Mouse (Mus musculus) heart, postnatal 4 days (tissue): ENCODE results near the gene Rasgrp2. TPM values are rescaled to one million over a fixed set of nuclear protein-coding genes. Genes with fewer than 3 reads are reported as not detected.
A peak's percentile ranks its signal among the peaks of the same experiment; 100 is the strongest.

Source experiments
- DNase-seq: peaks from one replicate; pipeline ENCODE4 v3.0.0; 2021
- total RNA-seq, 2 experiments: library from RNA; stranded (reverse); gene quantifications; 2 replicates each; pipeline ENCODE4 v1.2.3; 2021

The Rasgrp2 gene
- total RNA-seq, 2 experiments from 2014 or later = 42.6 to 45.1 TPM

GRCm38 (mm10) chr19:6428501-6429200 lies 29.5 kb downstream of the Rasgrp2 start:
- no peak for DNase-seq

- DNase-seq = no peak
These were observed 43.9 kb downstream of the Rasgrp2 start for GRCm38 (mm10) chr19:6443016-6443415.

DNA sequence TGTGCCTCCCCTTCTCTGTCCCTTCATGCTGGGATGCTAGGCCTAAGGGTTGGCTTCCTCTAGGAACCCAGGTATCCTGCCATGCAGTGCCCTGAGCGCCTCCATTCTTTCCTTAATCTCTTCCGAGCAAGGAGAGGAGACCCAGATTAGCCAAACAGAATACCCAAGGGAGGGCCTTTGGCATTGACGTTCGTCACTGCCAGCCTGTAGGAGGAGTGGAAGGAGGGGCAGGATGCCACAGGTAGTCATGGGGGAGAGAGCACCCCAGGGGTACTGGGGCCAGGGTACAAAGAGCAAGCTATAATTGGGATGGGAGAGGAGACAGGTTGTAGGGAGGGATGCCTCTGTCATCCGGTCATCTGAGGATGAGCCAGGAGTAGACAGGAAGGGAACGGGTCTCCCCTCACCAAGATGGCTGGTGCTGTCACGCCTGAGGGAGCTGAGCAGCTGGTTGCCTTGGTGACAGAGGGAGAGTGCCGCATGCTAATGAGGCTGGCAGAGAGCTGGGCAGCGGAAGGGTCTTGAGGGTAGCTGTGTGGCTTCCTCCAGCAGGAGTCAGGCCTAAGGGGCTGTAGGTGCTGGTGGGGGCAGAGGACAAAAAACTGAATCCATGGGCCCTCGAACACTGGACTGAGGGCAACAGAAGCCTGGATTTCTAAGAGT lies 46.8 kb downstream of the Rasgrp2 start:
- DNase-seq = no peak

DNA sequence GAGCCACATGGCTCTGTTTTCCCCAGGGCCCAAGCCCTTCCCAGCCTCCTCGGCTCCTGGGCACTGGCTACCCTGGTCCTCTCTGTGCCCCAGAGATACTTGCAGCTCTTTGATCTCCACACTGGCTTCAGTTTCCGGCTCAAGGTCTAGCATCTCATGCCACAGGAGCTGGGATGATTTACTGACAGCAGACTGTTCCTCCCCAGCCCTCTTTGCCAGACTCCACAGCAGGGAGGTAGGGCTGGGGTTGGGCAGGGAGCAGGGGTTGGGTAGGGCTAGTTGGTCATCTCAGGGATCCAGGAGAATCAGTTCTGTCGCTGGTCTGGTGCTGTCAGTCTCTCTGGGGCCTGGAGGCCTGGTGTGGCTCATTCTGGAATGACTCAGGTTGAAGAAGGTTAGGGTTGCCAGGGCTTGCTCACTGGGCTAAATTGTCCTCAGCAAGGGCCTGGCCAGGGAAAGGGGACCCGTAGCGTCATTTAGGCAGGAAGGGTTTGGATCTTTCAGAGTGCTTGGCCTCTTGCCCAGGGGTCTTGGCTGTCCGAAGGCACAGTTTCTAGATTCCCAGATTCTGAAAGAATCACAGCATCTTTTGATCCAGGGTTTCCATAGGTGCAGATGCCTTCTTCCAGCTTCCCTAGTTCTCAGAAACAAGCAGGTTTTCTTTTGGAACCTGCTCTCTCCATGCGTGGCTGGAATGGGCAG lies 47.7 kb downstream of the Rasgrp2 start:
- DNase-seq = no peak

DNA sequence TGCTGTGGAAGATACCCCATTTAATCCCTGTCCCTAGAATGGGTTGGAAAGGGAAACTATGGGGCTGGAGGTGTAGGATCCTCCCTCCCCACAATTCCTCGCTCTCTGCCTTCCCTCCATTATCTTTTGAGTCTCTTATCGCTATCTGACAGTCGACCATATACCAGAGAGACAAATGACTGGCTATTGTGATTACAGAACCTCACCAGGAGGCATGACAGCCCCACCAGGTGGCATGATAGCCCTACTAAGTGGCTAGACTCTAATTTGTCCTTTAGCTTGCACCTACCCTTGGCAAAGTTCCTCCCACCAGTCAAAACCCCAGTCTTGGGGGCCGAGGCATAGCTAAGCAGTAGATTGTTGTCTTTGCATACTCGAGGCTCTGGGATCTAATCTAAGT lies 49.6 kb downstream of the Rasgrp2 start:
- no peak for DNase-seq

GRCm38 (mm10) chr19:6449841-6450240 lies 50.7 kb downstream of the Rasgrp2 start:
- no peak for DNase-seq

GRCm38 (mm10) chr19:6452030-6452494 lies 52.9 kb downstream of the Rasgrp2 start:
- DNase-seq = peak; percentile 80

GRCm38 (mm10) chr19:6452672-6453310 lies 53.7 kb downstream of the Rasgrp2 start:
- DNase-seq = no peak

DNA sequence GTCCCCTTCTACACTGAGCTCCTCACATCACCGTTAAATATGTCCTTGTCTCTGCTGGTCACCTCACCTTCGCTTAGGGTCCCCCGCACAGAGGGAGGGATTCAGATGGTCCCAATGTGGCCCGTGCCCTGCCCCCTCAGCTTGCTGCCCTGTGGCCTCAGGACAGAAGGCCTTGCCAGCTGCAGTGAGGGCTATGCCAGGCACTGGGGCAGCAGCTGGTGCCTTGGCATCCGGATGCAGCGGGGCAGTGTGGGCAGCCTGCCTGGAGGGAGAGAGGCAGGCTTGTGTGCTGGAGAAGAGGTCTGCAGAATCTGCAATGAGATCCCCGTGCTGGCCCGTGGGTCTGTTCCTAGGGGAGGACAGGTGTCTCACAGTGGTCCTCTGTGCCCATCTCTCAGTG lies 54.2 kb downstream of the Rasgrp2 start:
- no peak for DNase-seq

DNA sequence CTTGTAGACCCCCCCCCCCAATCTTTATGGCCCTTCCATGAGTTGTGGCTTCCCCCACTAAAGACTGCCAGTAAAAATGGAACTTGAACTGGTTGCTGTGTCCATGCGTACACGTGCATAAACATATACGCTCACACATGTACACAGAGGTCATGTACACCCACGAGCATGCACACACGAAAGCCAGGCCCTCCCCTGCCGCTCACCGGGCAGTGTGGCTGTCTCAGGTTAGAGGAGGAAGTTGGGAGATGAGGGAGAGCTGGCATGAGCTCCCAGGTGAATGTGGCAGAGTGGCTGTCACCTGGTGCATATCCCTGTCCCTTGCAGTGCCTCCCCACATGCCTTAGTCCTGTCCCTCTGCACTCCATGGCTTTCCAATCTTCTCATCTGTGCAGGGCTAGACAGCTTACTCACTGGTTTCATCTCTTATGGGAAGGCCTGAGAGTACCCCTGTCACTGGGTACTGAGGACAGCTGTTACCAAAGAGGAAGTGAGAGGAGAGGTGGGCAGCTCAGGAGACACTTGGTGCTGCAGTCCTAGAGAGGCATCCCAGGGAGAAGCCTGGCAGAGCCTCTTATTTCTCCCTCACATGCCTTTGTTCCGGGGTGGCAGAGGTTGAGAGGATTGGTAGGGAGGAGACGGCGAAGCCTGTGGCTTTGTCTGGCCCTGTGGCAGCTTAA lies 55.0 kb downstream of the Rasgrp2 start:
- no peak for DNase-seq

DNA sequence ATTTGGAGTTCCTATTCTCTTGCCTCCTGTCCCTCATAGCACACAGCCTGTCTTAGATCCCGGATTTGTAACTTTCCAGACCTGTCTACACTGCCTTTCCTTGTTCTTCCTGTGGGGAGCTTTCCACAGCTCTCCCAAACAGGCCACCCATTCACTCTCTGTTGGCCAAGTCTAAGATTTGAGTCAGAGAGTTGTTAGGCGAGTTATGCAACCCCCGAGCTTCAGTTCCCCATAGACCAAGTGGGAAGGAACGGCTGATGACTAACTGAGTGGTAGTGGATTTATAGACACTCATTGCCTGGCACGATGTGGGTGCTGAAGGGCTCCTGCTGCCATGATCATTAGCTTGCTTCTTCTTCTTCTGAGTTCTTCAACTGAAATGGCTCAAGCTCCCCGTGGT lies 60.4 kb downstream of the Rasgrp2 start:
- no peak for DNase-seq

- DNase-seq = no peak
These were observed 63.7 kb downstream of the Rasgrp2 start for GRCm38 (mm10) chr19:6462841-6463240.

GRCm38 (mm10) chr19:6464306-6465071 lies 65.3 kb downstream of the Rasgrp2 start:
- no peak for DNase-seq

Other genes starting within 250 kb of the Rasgrp2 start
- gene Majin, start 215.0 kb upstream of the Rasgrp2 start, total RNA-seq = not detected
- not detected for gene Gpha2, start 173.0 kb upstream of the Rasgrp2 start, total RNA-seq
- 10 to 100 TPM; 30.1 to 30.2 TPM for gene Ppp2r5b, start 163.5 kb upstream of the Rasgrp2 start, total RNA-seq
- gene Atg2a, start 157.7 kb upstream of the Rasgrp2 start, total RNA-seq = 10 to 100 TPM; 15.9 to 16.2 TPM
- 100 to 1,000 TPM in 1 of 2 experiments, 10 to 100 TPM in 1; 97.8 to 114 TPM for gene Ehd1, start 122.6 kb upstream of the Rasgrp2 start, total RNA-seq
- 1 to 10 TPM; 8.2 to 10.0 TPM for gene Cdc42bpg, start 92.9 kb upstream of the Rasgrp2 start, total RNA-seq
- 10 to 100 TPM; 16.6 to 18.5 TPM for gene Men1, start 64.4 kb upstream of the Rasgrp2 start, total RNA-seq
- gene Map4k2, start 58.2 kb upstream of the Rasgrp2 start, total RNA-seq = 10 to 100 TPM; 37.5 to 42.8 TPM
- gene Sf1, start 35.6 kb upstream of the Rasgrp2 start, total RNA-seq = 100 to 1,000 TPM; 181 to 188 TPM
- gene Pygm, start 14.9 kb upstream of the Rasgrp2 start, total RNA-seq = 100 to 1,000 TPM; 455 to 466 TPM
- gene Nrxn2, start 19.4 kb downstream of the Rasgrp2 start, total RNA-seq = 1 to 10 TPM; 3.5 to 3.7 TPM
- not detected for gene Slc22a12, start 143.7 kb downstream of the Rasgrp2 start, total RNA-seq